In genomic region chr10:10557570-10558336, GRCm38 (mm10) we compare ENCODE assay signal across 8 mouse cellular contexts. TPM values are rescaled to one million over a fixed set of nuclear protein-coding genes. Genes with fewer than 3 reads are reported as not detected.
DNase-seq lines count a peak whose midpoint lies in the region; ATAC-seq lines count a peak whose summit lies in the region.

Gene Rab32 (minus strand): TSS chr10:10558265.

- peak within 1 kb of the TSS; percentile 91 for H3K4me2 ChIP-seq in heart, embryonic 12.5 days
- peak within 1 kb of the TSS; percentile 97 for H3K4me2 ChIP-seq in kidney, embryonic 16.5 days (replicated peaks; ENCODE audit: low read depth, low read length)

- peak within 1 kb of the TSS; percentile 94 for H3K4me3 ChIP-seq in brown adipose tissue, adult 24 weeks (ENCODE audit: insufficient read depth, low read depth, low read length)
- H3K4me3 ChIP-seq in heart, embryonic 12.5 days, result peak within 1 kb of the TSS; percentile 73
- H3K4me3 ChIP-seq in kidney, embryonic 16.5 days (ENCODE audit: low read length), result peak within 1 kb of the TSS; percentile 73

- peak within 1 kb of the TSS; percentile 26; the same call in 1 of the 2 replicates for H3K27ac ChIP-seq in brown adipose tissue, adult 24 weeks (replicated peaks; ENCODE audit: low read depth, low read length)
- H3K27ac ChIP-seq in heart, embryonic 12.5 days (ENCODE audit: poor library complexity, severe bottlenecking), result no peak within 1 kb of the TSS
- H3K27ac ChIP-seq in kidney, embryonic 16.5 days (ENCODE audit: low read length), result peak within 1 kb of the TSS; percentile 72

- peak; percentile 90 for DNase-seq in B cell, adult 2 months
- peak; percentile 85 for DNase-seq in liver
- peak; percentile 94 to 98 for DNase-seq in monocyte, adult 2 months (ENCODE audit: low read depth in 1 of 2, low spot score in 2 of 2)
- DNase-seq in spleen, postnatal 14 days (ENCODE audit: low spot score in 2 of 2), result peak; percentile 71 to 82

- peak; percentile 59 for ATAC-seq in erythroid progenitor cell, adult 5-6 weeks (replicated peaks; ENCODE audit: low FRiP score, poor library complexity, severe bottlenecking)
- ATAC-seq in heart, embryonic 12.5 days (ENCODE audit: insufficient number of reproducible peaks, low FRiP score), result peak; percentile 95
- peak; percentile 99 for ATAC-seq in kidney, embryonic 16.5 days (ENCODE audit: low FRiP score, low TSS enrichment)

- H3K36me3 ChIP-seq in heart, embryonic 12.5 days, result no peaks in the 10 kb centered on the region
- H3K36me3 ChIP-seq in kidney, embryonic 16.5 days (ENCODE audit: insufficient read depth, low read length), result no peaks in the 10 kb centered on the region

- peaks cover 2% of the 10 kb centered on the region; the same call in 1 of the 2 replicates for H3K4me1 ChIP-seq in brown adipose tissue, adult 24 weeks (ENCODE audit: control insufficient read depth, insufficient read depth, insufficient read length, low read length)
- H3K4me1 ChIP-seq in heart, embryonic 12.5 days (replicated peaks), result no peaks in the 10 kb centered on the region
- H3K4me1 ChIP-seq in kidney, embryonic 16.5 days (ENCODE audit: insufficient read depth, low read length), result no peaks in the 10 kb centered on the region

- H3K9ac ChIP-seq in heart, embryonic 12.5 days, result peak within 1 kb of the TSS; percentile 71
- peak within 1 kb of the TSS; percentile 73 for H3K9ac ChIP-seq in kidney, embryonic 16.5 days (replicated peaks; ENCODE audit: low read length)

- H3K27me3 ChIP-seq in heart, embryonic 12.5 days (replicated peaks), result no peaks in the 10 kb centered on the region
- H3K27me3 ChIP-seq in kidney, embryonic 16.5 days (ENCODE audit: insufficient read depth, low read length), result no peaks in the 10 kb centered on the region

- no peaks in the 10 kb centered on the region for H3K9me3 ChIP-seq in heart, embryonic 12.5 days (replicated peaks)
- no peaks in the 10 kb centered on the region for H3K9me3 ChIP-seq in kidney, embryonic 16.5 days (ENCODE audit: low read length)

- under 1% methylated on average over 50 of the region's 51 CpGs for WGBS in heart, embryonic 12.5 days
- WGBS in kidney, embryonic 16.5 days, result under 1% methylated on average over 50 of the region's 51 CpGs

RNA-seq across cellular contexts. Expression of gene Rab32, which starts in this region (rescaled TPM):
- polyA plus RNA-seq in brown adipose tissue, adult 24 weeks (2012; ENCODE audit: insufficient read depth, insufficient read length, missing spikeins), result 4.4 and 7.9 TPM in 2 replicates
- 11.2 and 22.2 TPM in 2 replicates for total RNA-seq in erythroid progenitor cell, adult 5-6 weeks (2015; ENCODE audit: low replicate concordance)
- 9.8 and 10.3 TPM in 2 replicates for total RNA-seq in erythroid progenitor cell, adult 5-6 weeks (2017; ENCODE audit: low replicate concordance)
- 11.0 and 11.6 TPM in 2 replicates for polyA plus RNA-seq in heart, embryonic 12.5 days (2016; fragmentation: Nextera tagmentation; extraction: Ambion mirVana)
- polyA plus RNA-seq in kidney, embryonic 16.5 days (2015; fragmentation: Nextera tagmentation; extraction: Ambion mirVana), result 17.6 and 19.5 TPM in 2 replicates
